Mouse (Mus musculus): ENCODE results near the gene Meaf6. TPM values are rescaled to one million over a fixed set of nuclear protein-coding genes. Genes with fewer than 3 reads are reported as not detected.

The Meaf6 gene
- total RNA-seq, 1 experiment from 2014 or later: 38.1 TPM

Other genes starting within 250 kb of the Meaf6 start
- gene Yrdc, start 234.5 kb upstream of the Meaf6 start, total RNA-seq (2017): 22.5 and 30.2 TPM in 2 replicates
- gene 1110065P20Rik, start 233.9 kb upstream of the Meaf6 start, total RNA-seq (2017): 4.7 and 7.2 TPM in 2 replicates
- gene Maneal, start 223.0 kb upstream of the Meaf6 start, total RNA-seq (2017): 0.49 TPM in 1 of 2 replicates, not detected in the other
- not detected in 2 replicates for gene Epha10, start 204.2 kb upstream of the Meaf6 start, total RNA-seq (2017)
- 22.2 and 25.4 TPM in 2 replicates for gene 9930104L06Rik, start 148.1 kb upstream of the Meaf6 start, total RNA-seq (2017)
- 0.93 and 2.1 TPM in 2 replicates for gene Cdca8, start 145.8 kb upstream of the Meaf6 start, total RNA-seq (2017)
- gene Rspo1, start 98.7 kb upstream of the Meaf6 start, total RNA-seq (2017): 0.37 and 1.3 TPM in 2 replicates
- 84.1 and 99.5 TPM in 2 replicates for gene Gnl2, start 68.5 kb upstream of the Meaf6 start, total RNA-seq (2017)
- 0.23 and 0.49 TPM in 2 replicates for gene Dnali1, start 19.4 kb upstream of the Meaf6 start, total RNA-seq (2017)
- 26.2 and 30.0 TPM in 2 replicates for gene Snip1, start 18.5 kb upstream of the Meaf6 start, total RNA-seq (2017)
- gene Zc3h12a, start 42.7 kb downstream of the Meaf6 start, total RNA-seq (2017): 37.3 and 37.8 TPM in 2 replicates